In the genomic region with DNA sequence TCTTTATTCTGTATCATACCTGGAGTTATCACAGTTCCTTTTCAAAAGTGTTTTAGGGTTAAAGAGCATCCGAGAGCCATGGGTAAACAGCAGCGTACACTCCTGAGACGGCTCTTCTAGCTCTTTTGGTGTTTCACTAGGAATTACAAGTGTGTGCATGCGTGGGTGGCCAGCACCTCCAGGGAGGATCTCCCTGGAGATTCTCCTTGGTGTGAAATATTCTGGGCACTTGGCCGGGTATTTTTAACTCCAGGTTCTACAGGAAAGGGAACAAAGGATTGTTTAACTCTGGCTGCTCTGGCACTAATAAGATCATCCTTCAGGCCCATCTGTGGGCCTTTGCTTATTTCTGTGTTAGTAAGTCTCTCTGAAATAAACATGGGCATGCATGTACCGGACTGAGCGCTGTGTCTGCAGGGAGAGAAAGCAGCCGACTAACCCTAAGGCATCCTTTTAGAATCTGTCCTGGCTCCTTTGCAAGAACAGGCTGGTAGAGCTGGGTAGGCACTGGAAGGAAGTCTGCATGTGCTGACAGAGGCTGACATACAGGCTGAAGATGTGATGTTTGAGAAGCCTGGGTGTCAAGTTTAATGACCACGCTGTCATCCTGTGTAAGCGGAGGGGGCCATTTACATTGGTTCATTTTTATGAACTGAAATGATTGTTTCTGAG, we compare ENCODE assay signal across 13 mouse cellular contexts. TPM values are rescaled to one million over a fixed set of nuclear protein-coding genes. Genes with fewer than 3 reads are reported as not detected.
A peak's percentile ranks its signal among the peaks of the same experiment; 100 is the strongest.
DNase-seq lines count a peak whose midpoint lies in the region; ATAC-seq lines count a peak whose summit lies in the region.
"Had no signal": no experiment of that assay in that cellular context is flagged by ENCODE, and none has a peak within 500 bp of the region (broad histone marks: within the 10 kb centered on the region; RNA-seq: fewer than 3 reads in every experiment).

No protein-coding gene starts in this region.

- 73% methylated on average over 10 of the region's 10 CpGs for WGBS in hindbrain, embryonic 13.5 days
- 82% methylated on average over 10 of the region's 10 CpGs for WGBS in hindbrain, embryonic 11.5 days
- 38% methylated on average over 10 of the region's 10 CpGs for WGBS in forebrain, embryonic 16.5 days
- 73% methylated on average over 10 of the region's 10 CpGs for WGBS in neural tube, embryonic 14.5 days
- WGBS in liver, embryonic 12.5 days (ENCODE audit: insufficient replicate concordance): 74% methylated on average over 10 of the region's 10 CpGs

- no peaks in the 10 kb centered on the region for H3K36me3 ChIP-seq in hindbrain, embryonic 13.5 days
- H3K36me3 ChIP-seq in hindbrain, embryonic 11.5 days (ENCODE audit: control insufficient read depth, insufficient read depth, low read length): no peaks in the 10 kb centered on the region
- no peaks in the 10 kb centered on the region for H3K36me3 ChIP-seq in forebrain, embryonic 16.5 days (ENCODE audit: control insufficient read depth, insufficient read depth)
- H3K36me3 ChIP-seq in neural tube, embryonic 14.5 days (ENCODE audit: control insufficient read depth, insufficient read depth, low read length): no peaks in the 10 kb centered on the region
- H3K36me3 ChIP-seq in liver, embryonic 12.5 days: no peaks in the 10 kb centered on the region
- H3K36me3 ChIP-seq: embryonic facial prominence, embryonic 12.5 days had no signal

- H3K9ac ChIP-seq in hindbrain, embryonic 13.5 days: no peak overlapping the region
- H3K9ac ChIP-seq in hindbrain, embryonic 11.5 days (ENCODE audit: low read depth, low read length): no peak overlapping the region
- H3K9ac ChIP-seq in forebrain, embryonic 16.5 days (replicated peaks; ENCODE audit: low read depth, low read length): peak overlapping the region; percentile 22
- no peak overlapping the region for H3K9ac ChIP-seq in neural tube, embryonic 14.5 days (replicated peaks; ENCODE audit: low read depth, low read length)
- no peak overlapping the region for H3K9ac ChIP-seq in liver, embryonic 12.5 days
- H3K9ac ChIP-seq: embryonic facial prominence, embryonic 12.5 days had no signal

- H3K9me3 ChIP-seq in hindbrain, embryonic 13.5 days: no peaks in the 10 kb centered on the region
- no peaks in the 10 kb centered on the region for H3K9me3 ChIP-seq in hindbrain, embryonic 11.5 days (ENCODE audit: control insufficient read depth, low read length)
- H3K9me3 ChIP-seq in forebrain, embryonic 16.5 days (ENCODE audit: control insufficient read depth, low read length): no peaks in the 10 kb centered on the region
- H3K9me3 ChIP-seq in neural tube, embryonic 14.5 days (ENCODE audit: control insufficient read depth, low read length): no peaks in the 10 kb centered on the region
- H3K9me3 ChIP-seq in liver, embryonic 12.5 days (replicated peaks): no peaks in the 10 kb centered on the region
- H3K9me3 ChIP-seq: embryonic facial prominence, embryonic 12.5 days had no signal

- no peak overlapping the region for H3K4me2 ChIP-seq in hindbrain, embryonic 13.5 days
- no peak overlapping the region for H3K4me2 ChIP-seq in hindbrain, embryonic 11.5 days (replicated peaks; ENCODE audit: low read depth, low read length)
- peak overlapping the region; percentile 9; the same call in 1 of the 2 replicates for H3K4me2 ChIP-seq in forebrain, embryonic 16.5 days (ENCODE audit: low read length)
- H3K4me2 ChIP-seq in neural tube, embryonic 14.5 days (ENCODE audit: low read depth, low read length): no peak overlapping the region
- H3K4me2 ChIP-seq in liver, embryonic 12.5 days: no peak overlapping the region
- H3K4me2 ChIP-seq: embryonic facial prominence, embryonic 12.5 days had no signal

- DNase-seq in hindbrain, embryonic 11.5 days (ENCODE audit: low spot score): no peak
- peak; percentile 68 to 75 for DNase-seq in left cerebral cortex, adult 18-20 months (ENCODE audit: low spot score in 2 of 2)
- DNase-seq in heart, postnatal 14 days: no peak
- no peak for DNase-seq in kidney, postnatal 25 days
- DNase-seq: adrenal gland, adult 8-10 months; cerebellum, adult 18-20 months; kidney, adult 11 months had no signal

- intact Hi-C loops in heart, postnatal 14 days (cut with DNase I): no loop called here

- H3K4me1 ChIP-seq in hindbrain, embryonic 13.5 days (replicated peaks): peaks cover 10% of the 10 kb centered on the region
- H3K4me1 ChIP-seq in hindbrain, embryonic 11.5 days (replicated peaks; ENCODE audit: control insufficient read depth, insufficient read depth, low read length): no peaks in the 10 kb centered on the region
- H3K4me1 ChIP-seq in forebrain, embryonic 16.5 days (replicated peaks; ENCODE audit: control insufficient read depth, insufficient read depth, low read length): peaks cover 24% of the 10 kb centered on the region
- 0 out of 2 replicates have a peak, but pooled peaks cover 4% of the 10 kb centered on the region for H3K4me1 ChIP-seq in neural tube, embryonic 14.5 days (ENCODE audit: control insufficient read depth, insufficient read depth, low read length)
- H3K4me1 ChIP-seq in liver, embryonic 12.5 days: no peaks in the 10 kb centered on the region
- H3K4me1 ChIP-seq: embryonic facial prominence, embryonic 12.5 days had no signal

- peak overlapping the region; percentile 74 for H3K27ac ChIP-seq in hindbrain, embryonic 13.5 days
- H3K27ac ChIP-seq in hindbrain, embryonic 11.5 days (ENCODE audit: low read depth, low read length): no peak overlapping the region
- peak overlapping the region; percentile 83 for H3K27ac ChIP-seq in forebrain, embryonic 16.5 days (ENCODE audit: low read length)
- H3K27ac ChIP-seq in neural tube, embryonic 14.5 days (ENCODE audit: low read depth, low read length): 0 out of 2 replicates have a peak overlapping the region, but pooled peaks have one; percentile 7
- no peak overlapping the region for H3K27ac ChIP-seq in liver, embryonic 12.5 days
- H3K27ac ChIP-seq: embryonic facial prominence, embryonic 12.5 days had no signal

- ATAC-seq in hindbrain, embryonic 13.5 days (ENCODE audit: low FRiP score): peak; percentile 21; the same call in 1 of the 2 replicates
- no peak for ATAC-seq in hindbrain, embryonic 11.5 days (ENCODE audit: low FRiP score)
- peak; percentile 69 for ATAC-seq in forebrain, embryonic 16.5 days
- peak; percentile 38; the same call in 1 of the 2 replicates for ATAC-seq in neural tube, embryonic 14.5 days (ENCODE audit: low read depth)
- ATAC-seq in liver, embryonic 12.5 days: no peak
- ATAC-seq: CD4-positive, CD25-positive, alpha-beta regulatory T cell, adult 4 months had no signal

- H3K4me3 ChIP-seq in hindbrain, embryonic 13.5 days: no peak overlapping the region
- no peak overlapping the region for H3K4me3 ChIP-seq in hindbrain, embryonic 11.5 days (ENCODE audit: low read depth, low read length)
- H3K4me3 ChIP-seq in forebrain, embryonic 16.5 days (replicated peaks; ENCODE audit: low read length): no peak overlapping the region
- H3K4me3 ChIP-seq in neural tube, embryonic 14.5 days (ENCODE audit: low read depth, low read length): no peak overlapping the region
- no peak overlapping the region for H3K4me3 ChIP-seq in liver, embryonic 12.5 days
- H3K4me3 ChIP-seq: embryonic facial prominence, embryonic 12.5 days had no signal

- H3K27me3 ChIP-seq in hindbrain, embryonic 13.5 days: no peaks in the 10 kb centered on the region
- H3K27me3 ChIP-seq in hindbrain, embryonic 11.5 days (ENCODE audit: control insufficient read depth, insufficient read depth, low read length): no peaks in the 10 kb centered on the region
- H3K27me3 ChIP-seq in forebrain, embryonic 16.5 days (replicated peaks; ENCODE audit: control insufficient read depth, insufficient read depth, low read length): no peaks in the 10 kb centered on the region
- no peaks in the 10 kb centered on the region for H3K27me3 ChIP-seq in neural tube, embryonic 14.5 days (ENCODE audit: control insufficient read depth, insufficient read depth, low read length)
- H3K27me3 ChIP-seq in liver, embryonic 12.5 days (replicated peaks): no peaks in the 10 kb centered on the region
- H3K27me3 ChIP-seq: embryonic facial prominence, embryonic 12.5 days had no signal

RNA-seq across cellular contexts. Expression of gene Sh3rf3, which starts 58.1 kb away (rescaled TPM):
- 2.3 and 3.2 TPM in 2 replicates for polyA plus RNA-seq in hindbrain, embryonic 13.5 days (2015; fragmentation: Nextera tagmentation; extraction: Ambion mirVana)
- polyA plus RNA-seq in hindbrain, embryonic 11.5 days (2014; fragmentation: Nextera tagmentation; extraction: Ambion mirVana): 1.0 and 1.5 TPM in 2 replicates
- 9.2 and 11.0 TPM in 2 replicates for polyA plus RNA-seq in forebrain, embryonic 16.5 days (2015; fragmentation: Nextera tagmentation; extraction: Ambion mirVana)
- 10 to 100 TPM; 43.7 to 45.5 TPM for total RNA-seq in left cerebral cortex, adult 18-20 months (2021)
- 4.7 TPM in 2 replicates for polyA plus RNA-seq in neural tube, embryonic 14.5 days (2014; fragmentation: Nextera tagmentation; extraction: Ambion mirVana)
- 1 to 10 TPM; 1.5 to 2.1 TPM for total RNA-seq in heart, postnatal 14 days (2021)
- not detected in 2 replicates for polyA plus RNA-seq in liver, embryonic 12.5 days (2016; fragmentation: Nextera tagmentation; extraction: Ambion mirVana)
- polyA plus RNA-seq: CD4-positive, CD25-positive, alpha-beta regulatory T cell, adult 4 months had no signal

Comparison
In these comparisons a context has a peak if more than half of its experiments do, and no peak if none do; other contexts are left out.
1. ATAC-seq: peak in hindbrain, embryonic 13.5 days (single experiment), forebrain, embryonic 16.5 days (single experiment) and neural tube, embryonic 14.5 days (single experiment); none in hindbrain, embryonic 11.5 days (single experiment) and liver, embryonic 12.5 days (single experiment).
2. H3K27ac ChIP-seq: peak in hindbrain, embryonic 13.5 days (single experiment), forebrain, embryonic 16.5 days (single experiment) and neural tube, embryonic 14.5 days (single experiment); none in hindbrain, embryonic 11.5 days (single experiment) and liver, embryonic 12.5 days (single experiment).
3. DNase-seq: peak in left cerebral cortex, adult 18-20 months (2 of 2); none in hindbrain, embryonic 11.5 days (single experiment), heart, postnatal 14 days (0 of 2) and kidney, postnatal 25 days (0 of 2).